Mouse (Mus musculus): ENCODE data around the gene Kif1b. TPM values are rescaled to one million over a fixed set of nuclear protein-coding genes. Genes with fewer than 3 reads are reported as not detected.

Gene Kif1b
- total and polyA plus RNA-seq, 3 experiments = 10.0 to 27.6 (median 17.0) TPM

GRCm38 (mm10) chr4:149322286-149322685 lies 14.8 kb upstream of the Kif1b start:
- 0 out of 2 replicates have a peak, but pooled peaks have one; percentile 43 for TF ChIP-seq POLR2A (IDR thresholded peaks at IDR 0.05; ENCODE audit: low read depth, low read length)
- 0 out of 2 replicates have a peak, but pooled peaks have one; percentile 6 for TF ChIP-seq MEF2A (IDR thresholded peaks at IDR 0.05; ENCODE audit: borderline replicate concordance, low read depth, low read length)
- no peak for TF ChIP-seq CTCF (conservative IDR thresholded peaks at IDR 0.05 in 1 of 2, IDR thresholded peaks at IDR 0.05 in 1 of 2; ENCODE audit: low read depth in 2 of 2, low read length in 2 of 2)
- TF ChIP-seq E2F4 (IDR thresholded peaks at IDR 0.05; ENCODE audit: insufficient replicate concordance, low read depth, low read length) = no peak
- peak; percentile 56 for TF ChIP-seq ELF1 (IDR thresholded peaks at IDR 0.05; ENCODE audit: low read depth, low read length)
- TF ChIP-seq MXI1 (IDR thresholded peaks at IDR 0.05; ENCODE audit: low read depth, low read length) = peak; percentile 41; the same call in 1 of the 2 replicates
- peak; percentile 40; the same call in 1 of the 2 replicates for TF ChIP-seq MAX (IDR thresholded peaks at IDR 0.05; ENCODE audit: low read length)
- H3K4me2 ChIP-seq (ENCODE audit: insufficient read depth, low read depth, poor library complexity, severe bottlenecking) = 0 out of 2 replicates have a peak overlapping the region, but pooled peaks have one; percentile 49
- H3K9ac ChIP-seq (ENCODE audit: insufficient read depth, low read depth) = no peak overlapping the region
- no peaks in the 10 kb centered on the region for H3K27me3 ChIP-seq (replicated peaks)
- in situ Hi-C loops (cut with MboI; ENCODE audit: low pct_ligation_motif_present, low pct_unique_long_range_greater_than_20kb, low sequenced_read_pairs) (loop anchor here (10.0 kb wide), 1 partner anchor 177 kb away; no protein-coding TSS in a partner anchor), dilution Hi-C loops (cut with MboI; ENCODE audit: extremely low pct_ligation_motif_present, extremely low pct_unique_long_range_greater_than_20kb, low sequenced_read_pairs) (no loop called here)
- peaks cover 11 to 26% of the 10 kb centered on the region in 2 experiments for H3K4me1 ChIP-seq (ENCODE audit: control insufficient read depth in 1 of 2, insufficient read depth in 2 of 2)
- H3K4me3 ChIP-seq (replicated peaks in 1 of 3; ENCODE audit: low read depth in 2 of 3, low read length in 2 of 3, poor library complexity in 1 of 3) = no peak overlapping the region
- DNase-seq (ENCODE audit: extremely low read depth) = no peak
- H3K27ac ChIP-seq (ENCODE audit: insufficient read depth, low read depth) = no peak overlapping the region
- H3K79me2 ChIP-seq (replicated peaks; ENCODE audit: control insufficient read depth, extremely low read depth, insufficient read depth, poor library complexity, severe bottlenecking) = no peaks in the 10 kb centered on the region
- H3K36me3 ChIP-seq (replicated peaks in 1 of 2; ENCODE audit: control insufficient read depth in 1 of 2, insufficient read depth in 1 of 2, low read length in 1 of 2) = peaks cover 1 to 6% of the 10 kb centered on the region in 2 experiments
- no peaks in the 10 kb centered on the region for H3K9me3 ChIP-seq (replicated peaks; ENCODE audit: low read length)

GRCm38 (mm10) chr4:149319088-149319487 lies 11.6 kb upstream of the Kif1b start:
- dilution Hi-C loops (cut with MboI; ENCODE audit: extremely low pct_ligation_motif_present, extremely low pct_unique_long_range_greater_than_20kb, low sequenced_read_pairs) (no loop called here), in situ Hi-C loops (cut with MboI; ENCODE audit: low pct_ligation_motif_present, low pct_unique_long_range_greater_than_20kb, low sequenced_read_pairs) (no loop called here)
- Histone ChIP-seq H3K9ac (ENCODE audit: insufficient read depth, low read depth) (no peak overlapping the region), H3K27me3 (replicated peaks) (no peaks in the 10 kb centered on the region), H3K27ac (ENCODE audit: insufficient read depth, low read depth) (no peak overlapping the region), H3K36me3 (replicated peaks in 1 of 2; ENCODE audit: control insufficient read depth in 1 of 2, insufficient read depth in 1 of 2, low read length in 1 of 2) (no peaks in the 10 kb centered on the region), H3K4me3 (replicated peaks in 1 of 3; ENCODE audit: low read depth in 2 of 3, low read length in 2 of 3, poor library complexity in 1 of 3) (no peak overlapping the region), H3K4me1 (ENCODE audit: control insufficient read depth in 1 of 2, insufficient read depth in 2 of 2) (peaks cover 8 to 13% of the 10 kb centered on the region in 2 experiments), H3K4me2 (ENCODE audit: insufficient read depth, low read depth, poor library complexity, severe bottlenecking) (no peak overlapping the region), H3K9me3 (replicated peaks; ENCODE audit: low read length) (no peaks in the 10 kb centered on the region), H3K79me2 (replicated peaks; ENCODE audit: control insufficient read depth, extremely low read depth, insufficient read depth, poor library complexity, severe bottlenecking) (no peaks in the 10 kb centered on the region)
- DNase-seq (ENCODE audit: extremely low read depth) = no peak
- TF ChIP-seq NRF1 (IDR thresholded peaks at IDR 0.05; ENCODE audit: low read depth, low read length) (no peak), MAX (IDR thresholded peaks at IDR 0.05; ENCODE audit: low read length) (no peak), USF2 (conservative IDR thresholded peaks at IDR 0.05; ENCODE audit: low read depth, low read length) (no peak)

GRCm38 (mm10) chr4:149317387-149317786 lies 9.9 kb upstream of the Kif1b start:
- Histone ChIP-seq H3K9me3 (replicated peaks; ENCODE audit: low read length) (no peaks in the 10 kb centered on the region), H3K27me3 (replicated peaks) (no peaks in the 10 kb centered on the region), H3K36me3 (replicated peaks in 1 of 2; ENCODE audit: control insufficient read depth in 1 of 2, insufficient read depth in 1 of 2, low read length in 1 of 2) (no peaks in the 10 kb centered on the region), H3K4me1 (ENCODE audit: control insufficient read depth in 1 of 2, insufficient read depth in 2 of 2) (peaks cover 9 to 13% of the 10 kb centered on the region in 2 experiments), H3K4me2 (ENCODE audit: insufficient read depth, low read depth, poor library complexity, severe bottlenecking) (no peak overlapping the region), H3K27ac (ENCODE audit: insufficient read depth, low read depth) (no peak overlapping the region), H3K4me3 (replicated peaks in 1 of 3; ENCODE audit: low read depth in 2 of 3, low read length in 2 of 3, poor library complexity in 1 of 3) (no peak overlapping the region), H3K79me2 (replicated peaks; ENCODE audit: control insufficient read depth, extremely low read depth, insufficient read depth, poor library complexity, severe bottlenecking) (no peaks in the 10 kb centered on the region), H3K9ac (ENCODE audit: insufficient read depth, low read depth) (no peak overlapping the region)
- dilution Hi-C loops (cut with MboI; ENCODE audit: extremely low pct_ligation_motif_present, extremely low pct_unique_long_range_greater_than_20kb, low sequenced_read_pairs) (no loop called here), in situ Hi-C loops (cut with MboI; ENCODE audit: low pct_ligation_motif_present, low pct_unique_long_range_greater_than_20kb, low sequenced_read_pairs) (no loop called here)
- no peak for DNase-seq (ENCODE audit: extremely low read depth)
- no peak for TF ChIP-seq MYC (IDR thresholded peaks at IDR 0.05; ENCODE audit: low read depth, low read length)
- TF ChIP-seq CHD1 (IDR thresholded peaks at IDR 0.05; ENCODE audit: low read depth, low read length) = no peak
- no peak for TF ChIP-seq MAFK (IDR thresholded peaks at IDR 0.05; ENCODE audit: insufficient replicate concordance, low read length)
- no peak for TF ChIP-seq TBP (conservative IDR thresholded peaks at IDR 0.05; ENCODE audit: low read depth, low read length)
- no peak for TF ChIP-seq RCOR1 (conservative IDR thresholded peaks at IDR 0.05; ENCODE audit: low read depth, low read length)
- TF ChIP-seq E2F4 (IDR thresholded peaks at IDR 0.05; ENCODE audit: insufficient replicate concordance, low read depth, low read length) = no peak
- no peak for TF ChIP-seq ZNF384 (IDR thresholded peaks at IDR 0.05; ENCODE audit: low read depth, low read length)
- TF ChIP-seq JUN (IDR thresholded peaks at IDR 0.05; ENCODE audit: insufficient read depth, low read depth, low read length) = no peak
